Mouse (Mus musculus) forebrain, embryonic 13.5 days (tissue): Measurements from ENCODE around the gene Fbn1. TPM values are rescaled to one million over a fixed set of nuclear protein-coding genes. Genes with fewer than 3 reads are reported as not detected.

Source experiments
- ATAC-seq: fragments of 200-750 bp; cut with Nextera tagmentation; 2 replicates; pipeline ENCODE4 v1.8.0; 2017
- H3K27ac ChIP-seq: fragments of 300-500 bp; sonication (generic); 2 replicates; pipeline ENCODE4 v1.5.1; 2015; ENCODE audit warnings: inconsistent platforms, mild to moderate bottlenecking, moderate library complexity
- H3K27me3 ChIP-seq: fragments of 300-500 bp; sonication (generic); 2 replicates; pipeline ENCODE4 v1.6.1; 2015; ENCODE audit warnings: mild to moderate bottlenecking, inconsistent platforms
- H3K36me3 ChIP-seq: fragments of 300-500 bp; sonication (generic); 2 replicates; pipeline ENCODE4 v1.6.1; 2015; ENCODE audit warnings: mild to moderate bottlenecking, inconsistent platforms; ENCODE audit not compliant: poor library complexity, severe bottlenecking
- H3K4me1 ChIP-seq: fragments of 300-500 bp; sonication (generic); 2 replicates; pipeline ENCODE4 v1.6.1; 2015; ENCODE audit warnings: inconsistent platforms
- H3K4me2 ChIP-seq: fragments of 300-500 bp; sonication (generic); 2 replicates; pipeline ENCODE4 v1.6.1; 2015; ENCODE audit warnings: inconsistent platforms, mild to moderate bottlenecking, moderate library complexity
- H3K4me3 ChIP-seq: fragments of 300-500 bp; sonication (generic); 2 replicates; pipeline ENCODE4 v1.5.1; 2015; ENCODE audit warnings: mild to moderate bottlenecking, inconsistent platforms
- H3K9ac ChIP-seq: fragments of 300-500 bp; sonication (generic); 2 replicates; pipeline ENCODE4 v1.6.1; 2015; ENCODE audit warnings: mild to moderate bottlenecking, inconsistent platforms
- H3K9me3 ChIP-seq: fragments of 300-500 bp; sonication (generic); replicated peaks from 2 replicates; pipeline ENCODE4 v1.6.1; 2016; ENCODE audit warnings: inconsistent platforms
- WGBS: fragments of 180-500 bp; shearing (Covaris S2); methylation state at CpG from one replicate; pipeline ENCODE4 v1.1.7; 2015; 5-methylcytosine and 5-hydroxymethylcytosine counted together
- polyA plus RNA-seq: library from polyadenylated mRNA; unstranded; fragments of >200 nt; fragmentation: Nextera tagmentation; extraction: Ambion mirVana; gene quantifications from 2 replicates; pipeline ENCODE4 v1.2.1, GENCODE M21; 2015

Fbn1 gene
- polyA plus RNA-seq, 1 experiment from 2014 or later, result 1.8 TPM

DNA sequence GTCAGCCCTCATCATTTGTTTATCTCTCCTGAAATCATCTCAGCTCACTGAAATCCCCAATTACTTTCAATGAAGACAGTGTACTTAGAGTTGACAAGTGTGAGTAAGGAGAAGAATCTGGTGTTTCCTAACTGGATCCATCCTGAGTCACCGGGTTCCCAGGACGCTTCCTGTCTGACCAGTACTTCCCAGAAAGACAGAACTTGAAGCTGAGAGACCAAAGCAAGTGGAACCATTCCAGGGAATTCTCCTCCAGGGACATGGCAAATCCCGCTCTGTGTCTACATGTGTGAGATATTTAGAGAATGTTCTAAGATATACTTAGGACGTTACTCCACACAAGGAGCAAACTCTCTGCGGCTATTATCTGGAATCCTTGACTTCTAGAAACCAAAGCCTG lies 158.6 kb downstream of the Fbn1 start:
- H3K36me3 ChIP-seq, result peaks cover 38% of the 10 kb centered on the region
- H3K27ac ChIP-seq, result no peak overlapping the region
- no peak overlapping the region for H3K4me2 ChIP-seq
- no peak overlapping the region for H3K9ac ChIP-seq
- H3K27me3 ChIP-seq, result no peaks in the 10 kb centered on the region
- 92% methylated on average over 5 of the region's 5 CpGs for WGBS
- H3K4me3 ChIP-seq, result no peak overlapping the region
- no peaks in the 10 kb centered on the region for H3K9me3 ChIP-seq
- H3K4me1 ChIP-seq, result no peaks in the 10 kb centered on the region
- no peak for ATAC-seq

DNA sequence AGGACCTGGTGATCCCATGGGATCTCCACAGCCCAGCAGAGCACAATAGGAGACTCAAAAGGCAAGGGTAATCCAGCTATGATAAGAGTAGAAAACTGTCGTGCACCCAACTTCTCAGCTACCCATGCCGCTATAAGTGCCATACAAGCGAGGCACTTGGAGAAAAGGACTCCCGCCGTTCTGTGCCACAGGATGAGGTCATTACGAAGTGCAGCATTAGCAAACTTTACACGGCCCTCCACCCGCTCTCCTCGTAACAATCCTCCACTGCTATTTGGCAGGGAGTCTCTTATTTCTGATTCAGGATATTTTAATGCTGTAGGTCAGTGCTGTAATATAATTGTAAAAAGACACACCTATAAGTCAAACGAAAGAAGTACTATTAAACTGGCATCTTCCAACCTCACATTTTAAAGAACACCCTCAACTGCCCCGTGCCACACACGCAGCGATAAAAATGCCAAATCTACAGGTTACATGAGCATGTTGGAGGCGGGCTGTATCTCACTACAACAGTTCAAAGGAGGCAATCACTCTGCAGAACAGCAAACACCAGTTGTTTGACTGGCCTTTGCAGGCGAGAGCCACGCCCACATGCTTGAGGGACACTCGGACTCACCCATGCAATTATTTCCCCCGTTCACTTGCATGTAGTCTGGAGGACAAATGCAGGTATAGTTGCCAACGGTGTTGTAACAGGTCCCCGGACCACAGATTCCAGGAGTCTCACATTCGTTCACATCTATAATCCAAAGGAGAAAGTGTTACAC lies 165.4 kb downstream of the Fbn1 start:
- 93% methylated on average over 21 of the region's 21 CpGs for WGBS
- no peaks in the 10 kb centered on the region for H3K9me3 ChIP-seq
- H3K27ac ChIP-seq, result no peak overlapping the region
- ATAC-seq, result no peak
- no peak overlapping the region for H3K4me2 ChIP-seq
- H3K4me1 ChIP-seq, result no peaks in the 10 kb centered on the region
- no peaks in the 10 kb centered on the region for H3K27me3 ChIP-seq
- no peak overlapping the region for H3K9ac ChIP-seq
- peaks cover 48% of the 10 kb centered on the region for H3K36me3 ChIP-seq
- H3K4me3 ChIP-seq, result no peak overlapping the region

DNA sequence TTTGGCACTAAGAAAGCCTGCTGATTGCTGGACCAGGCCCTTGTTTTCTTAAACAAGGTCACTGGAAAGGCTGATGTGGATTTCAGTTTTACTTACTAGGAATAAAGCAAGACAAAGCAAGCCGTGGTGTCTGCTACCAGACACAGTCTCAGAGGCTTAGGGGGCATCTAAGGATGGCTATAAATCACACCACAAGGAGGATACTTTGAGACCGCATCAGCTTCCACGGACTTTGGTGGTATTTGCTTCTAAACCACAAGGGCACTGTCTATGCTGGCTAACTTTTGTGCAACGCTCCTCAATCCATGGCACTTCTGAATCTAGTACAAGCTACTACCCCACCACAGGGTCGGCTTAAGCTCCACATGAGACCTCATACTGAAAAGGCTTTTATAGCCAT lies 167.4 kb downstream of the Fbn1 start:
- no peaks in the 10 kb centered on the region for H3K4me1 ChIP-seq
- 91% methylated on average over 5 of the region's 5 CpGs for WGBS
- no peak overlapping the region for H3K27ac ChIP-seq
- no peak overlapping the region for H3K4me3 ChIP-seq
- no peaks in the 10 kb centered on the region for H3K27me3 ChIP-seq
- no peak overlapping the region for H3K9ac ChIP-seq
- ATAC-seq, result no peak
- peaks cover 45% of the 10 kb centered on the region for H3K36me3 ChIP-seq
- H3K4me2 ChIP-seq, result no peak overlapping the region
- no peaks in the 10 kb centered on the region for H3K9me3 ChIP-seq

DNA sequence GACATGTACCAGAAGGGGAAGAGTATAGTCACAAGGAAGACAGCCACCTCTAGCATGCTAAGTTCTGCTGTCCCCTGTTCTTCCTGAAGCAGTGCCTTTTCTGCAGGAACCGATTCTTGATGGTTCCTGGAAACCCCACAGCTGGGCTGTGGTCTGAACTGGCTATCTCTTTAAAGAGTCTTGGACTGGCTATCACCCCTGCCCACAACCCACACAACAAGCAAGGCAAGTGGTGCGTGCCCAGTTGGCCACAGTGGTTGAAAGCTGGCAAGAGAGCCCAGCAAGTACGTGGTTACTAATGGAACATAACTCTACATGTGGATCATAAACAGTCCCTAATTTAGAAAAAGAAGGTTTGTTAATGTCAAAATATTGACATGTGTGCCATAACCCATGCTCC lies 170.6 kb downstream of the Fbn1 start:
- Histone ChIP-seq H3K27ac (no peak overlapping the region), H3K36me3 (peaks cover 26% of the 10 kb centered on the region), H3K4me1 (no peaks in the 10 kb centered on the region), H3K27me3 (no peaks in the 10 kb centered on the region), H3K4me2 (no peak overlapping the region), H3K9me3 (no peaks in the 10 kb centered on the region), H3K4me3 (no peak overlapping the region), H3K9ac (no peak overlapping the region)
- ATAC-seq, result no peak
- 92% methylated on average over 3 of the region's 3 CpGs for WGBS

DNA sequence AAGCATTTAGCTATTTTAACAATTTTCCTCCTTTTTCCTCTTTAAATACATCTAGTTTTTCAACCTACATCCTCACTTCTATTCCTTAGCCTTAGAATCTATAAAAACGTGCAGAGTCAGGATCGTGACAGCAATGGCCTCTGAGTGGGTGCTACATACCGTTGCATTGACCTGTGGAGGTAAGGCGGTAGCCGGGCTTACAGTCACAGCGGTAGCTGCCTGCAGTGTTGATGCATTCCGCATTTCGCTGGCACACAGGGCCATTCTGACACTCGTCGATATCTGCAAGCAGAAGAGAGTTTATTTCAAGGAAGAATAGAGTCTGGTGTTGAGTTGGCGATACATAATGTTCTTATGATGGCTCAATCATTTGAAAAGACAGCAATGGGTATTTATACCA lies 172.6 kb downstream of the Fbn1 start:
- Histone ChIP-seq H3K9me3 (no peaks in the 10 kb centered on the region), H3K27ac (no peak overlapping the region), H3K27me3 (no peaks in the 10 kb centered on the region), H3K36me3 (peaks cover 22% of the 10 kb centered on the region), H3K9ac (no peak overlapping the region), H3K4me3 (no peak overlapping the region), H3K4me2 (no peak overlapping the region), H3K4me1 (no peaks in the 10 kb centered on the region)
- 97% methylated on average over 11 of the region's 11 CpGs for WGBS
- ATAC-seq, result no peak

DNA sequence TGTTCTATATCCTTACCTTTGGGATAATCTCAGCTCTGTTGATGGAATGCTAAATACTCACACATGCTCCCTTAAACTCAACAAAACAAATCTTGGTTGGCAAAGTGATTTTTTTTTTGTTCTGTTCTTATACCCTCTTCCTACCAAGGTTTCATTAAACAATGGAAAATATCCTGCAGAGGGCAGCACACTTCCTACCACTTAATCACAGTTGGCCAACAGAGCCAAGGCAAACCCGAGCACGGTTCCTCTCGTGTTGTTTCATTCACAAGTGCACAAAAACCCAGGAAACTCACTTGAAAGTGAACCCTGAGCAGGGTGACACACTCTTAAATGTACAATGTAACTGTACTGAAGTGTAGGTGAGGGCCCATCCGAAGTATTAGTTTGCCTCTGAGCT lies 173.6 kb downstream of the Fbn1 start:
- Histone ChIP-seq H3K4me2 (no peak overlapping the region), H3K27me3 (no peaks in the 10 kb centered on the region), H3K36me3 (peaks cover 22% of the 10 kb centered on the region), H3K4me3 (no peak overlapping the region), H3K27ac (no peak overlapping the region), H3K9ac (no peak overlapping the region), H3K4me1 (no peaks in the 10 kb centered on the region), H3K9me3 (no peaks in the 10 kb centered on the region)
- WGBS, result 86% methylated on average over 4 of the region's 4 CpGs
- no peak for ATAC-seq

DNA sequence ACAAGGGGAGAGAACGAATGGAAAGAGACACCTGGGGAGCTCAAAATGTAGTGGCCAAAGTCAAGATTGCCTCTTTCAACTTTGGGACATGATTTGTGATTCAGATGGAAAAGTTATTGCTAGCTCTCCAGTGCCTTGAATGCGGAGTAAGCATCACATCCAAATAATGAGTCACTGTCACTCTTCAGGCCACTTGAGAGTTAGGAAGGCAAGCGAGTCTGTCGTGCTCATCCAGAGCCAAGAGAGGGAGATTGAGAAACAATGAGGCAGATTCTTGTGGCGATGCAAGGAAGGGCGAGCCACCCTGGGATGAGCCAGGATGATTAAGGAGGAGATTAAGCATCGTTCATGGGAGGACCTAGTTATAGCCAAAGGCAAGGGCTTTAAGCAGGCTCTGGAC lies 176.2 kb downstream of the Fbn1 start:
- Histone ChIP-seq H3K4me1 (no peaks in the 10 kb centered on the region), H3K36me3 (peaks cover 12% of the 10 kb centered on the region), H3K9me3 (no peaks in the 10 kb centered on the region), H3K27ac (no peak overlapping the region), H3K9ac (no peak overlapping the region), H3K4me2 (no peak overlapping the region), H3K4me3 (no peak overlapping the region), H3K27me3 (no peaks in the 10 kb centered on the region)
- 87% methylated on average over 7 of the region's 7 CpGs for WGBS
- no peak for ATAC-seq

DNA sequence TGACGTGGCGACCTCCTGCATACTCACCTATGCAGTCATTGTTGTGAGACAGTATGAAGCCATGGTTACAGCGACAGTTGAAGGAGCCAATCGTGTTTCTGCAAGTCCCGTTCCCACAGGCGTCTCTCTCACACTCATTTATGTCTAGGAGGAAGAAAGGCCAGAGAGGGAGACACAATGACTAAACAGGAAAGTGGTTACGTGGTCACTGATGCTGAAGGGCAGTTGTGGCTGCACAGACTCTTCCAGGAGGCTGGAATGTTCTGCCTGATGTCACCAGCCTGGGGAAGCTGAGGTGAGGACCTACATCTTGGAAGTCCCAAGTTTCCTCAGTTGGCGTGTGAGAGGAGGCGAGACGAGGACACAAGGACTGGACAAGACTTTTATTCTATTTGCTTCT lies 177.3 kb downstream of the Fbn1 start:
- Histone ChIP-seq H3K4me1 (no peaks in the 10 kb centered on the region), H3K4me2 (no peak overlapping the region), H3K27me3 (no peaks in the 10 kb centered on the region), H3K9ac (no peak overlapping the region), H3K9me3 (no peaks in the 10 kb centered on the region), H3K4me3 (no peak overlapping the region), H3K36me3 (peaks cover 6% of the 10 kb centered on the region; the same call in 1 of the 2 replicates), H3K27ac (no peak overlapping the region)
- WGBS, result 95% methylated on average over 10 of the region's 10 CpGs
- ATAC-seq, result no peak

DNA sequence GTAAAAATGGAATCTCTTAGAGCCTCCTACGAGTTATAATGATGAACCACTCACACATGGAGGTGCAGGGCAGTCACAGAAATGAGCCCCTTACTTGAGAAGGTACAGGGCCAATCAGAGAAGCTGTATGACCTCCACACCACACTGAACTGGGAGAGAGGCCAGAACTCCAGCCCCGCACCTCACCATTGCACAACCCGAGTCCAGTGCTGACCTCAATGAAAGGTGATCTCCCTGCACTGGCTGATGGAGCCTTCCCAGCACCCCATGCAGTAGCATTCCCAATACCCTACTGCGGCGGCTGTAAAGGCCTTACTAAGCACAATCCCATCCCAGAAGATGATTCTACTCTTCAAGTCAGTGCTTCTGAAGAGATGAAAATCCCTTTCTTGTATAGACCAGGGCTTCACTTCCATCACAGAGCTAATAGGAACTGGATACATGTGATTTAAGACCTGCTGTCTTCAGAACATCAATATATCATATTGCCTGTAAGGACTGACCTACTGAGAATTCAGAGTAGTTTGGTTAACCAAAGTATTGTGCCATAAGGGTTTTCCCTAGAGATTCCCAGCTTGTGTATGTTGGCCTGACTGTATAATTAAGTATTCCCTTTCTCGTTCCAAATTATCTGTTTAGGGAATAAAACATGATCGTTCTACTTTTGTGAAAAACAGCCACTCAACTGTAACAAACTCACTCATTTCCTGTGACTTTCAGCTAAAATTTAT lies 182.5 kb downstream of the Fbn1 start:
- Histone ChIP-seq H3K4me1 (no peaks in the 10 kb centered on the region), H3K36me3 (peaks cover 7% of the 10 kb centered on the region), H3K9ac (no peak overlapping the region), H3K27ac (no peak overlapping the region), H3K27me3 (no peaks in the 10 kb centered on the region), H3K4me2 (no peak overlapping the region), H3K9me3 (no peaks in the 10 kb centered on the region), H3K4me3 (no peak overlapping the region)
- ATAC-seq, result no peak
- WGBS, result 86% methylated on average over 7 of the region's 7 CpGs

DNA sequence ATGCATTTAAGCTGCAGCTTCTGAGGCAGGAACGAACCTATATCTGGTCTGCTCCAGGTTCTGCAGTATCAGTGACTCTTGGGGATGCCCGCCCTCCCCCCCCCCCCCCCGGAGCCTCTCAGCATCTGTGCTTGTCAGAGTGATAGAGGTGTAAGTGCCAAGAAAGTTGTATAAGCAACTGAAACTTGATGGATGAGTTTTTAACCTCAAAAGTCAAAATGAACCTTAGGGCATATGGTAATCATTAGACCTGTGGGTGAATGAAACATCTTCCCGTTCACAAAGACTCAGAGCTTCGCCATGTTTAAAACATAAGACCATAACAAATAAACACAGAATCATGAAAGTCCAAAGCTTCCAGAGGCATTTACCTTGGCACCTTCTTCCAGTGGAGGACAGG lies 183.3 kb downstream of the Fbn1 start:
- Histone ChIP-seq H3K27ac (no peak overlapping the region), H3K4me1 (no peaks in the 10 kb centered on the region), H3K27me3 (no peaks in the 10 kb centered on the region), H3K4me3 (no peak overlapping the region), H3K9ac (no peak overlapping the region), H3K4me2 (no peak overlapping the region), H3K36me3 (peaks cover 7% of the 10 kb centered on the region), H3K9me3 (no peaks in the 10 kb centered on the region)
- 91% methylated on average over 5 of the region's 5 CpGs for WGBS
- no peak for ATAC-seq

DNA sequence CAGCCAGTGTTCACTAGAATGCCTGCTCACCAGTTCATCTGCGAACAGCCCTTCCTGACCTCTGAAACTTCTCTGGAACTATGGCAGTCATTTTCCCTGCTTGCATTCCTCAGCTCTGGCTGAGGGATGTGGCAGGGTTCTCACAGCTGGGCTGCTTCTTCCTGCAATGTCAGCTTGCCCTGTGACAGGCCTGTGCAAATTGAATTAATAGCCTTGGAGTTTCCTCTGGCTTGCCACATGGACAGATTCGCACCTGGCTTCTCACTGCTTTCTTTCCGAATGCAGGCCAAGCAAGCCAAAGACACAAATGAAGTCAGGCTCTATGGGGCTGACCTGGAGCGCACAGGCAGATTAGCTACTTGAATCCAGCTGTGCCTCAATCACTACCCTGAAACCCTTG lies 184.4 kb downstream of the Fbn1 start:
- no peak overlapping the region for H3K4me2 ChIP-seq
- H3K4me1 ChIP-seq, result no peaks in the 10 kb centered on the region
- H3K36me3 ChIP-seq, result peaks cover 7% of the 10 kb centered on the region
- H3K4me3 ChIP-seq, result no peak overlapping the region
- no peaks in the 10 kb centered on the region for H3K9me3 ChIP-seq
- ATAC-seq, result no peak
- no peak overlapping the region for H3K27ac ChIP-seq
- 69% methylated on average over 4 of the region's 4 CpGs for WGBS
- H3K27me3 ChIP-seq, result no peaks in the 10 kb centered on the region
- H3K9ac ChIP-seq, result no peak overlapping the region

DNA sequence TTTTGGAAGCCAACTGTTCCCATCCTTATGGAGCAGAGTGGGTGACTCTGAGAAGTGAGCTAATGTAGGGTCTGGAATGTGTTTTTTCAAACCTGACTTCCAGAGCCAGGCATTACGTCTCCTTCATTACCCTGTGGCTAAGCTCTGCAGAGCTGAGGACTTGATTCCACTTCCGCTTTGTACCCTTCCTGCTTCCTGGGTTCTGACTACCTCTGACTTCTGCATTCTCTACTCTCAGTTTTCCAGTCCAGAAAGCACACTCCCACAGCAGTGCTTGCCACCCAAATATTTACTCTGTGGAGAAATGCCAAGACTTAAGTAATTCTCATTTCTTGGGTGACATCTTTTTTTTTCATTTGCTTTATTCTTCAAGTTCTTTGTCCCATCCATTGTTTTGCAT lies 185.2 kb downstream of the Fbn1 start:
- H3K27ac ChIP-seq, result no peak overlapping the region
- H3K9ac ChIP-seq, result no peak overlapping the region
- WGBS, result 88% methylated on average over 2 of the region's 2 CpGs
- ATAC-seq, result no peak
- no peaks in the 10 kb centered on the region for H3K27me3 ChIP-seq
- no peaks in the 10 kb centered on the region for H3K9me3 ChIP-seq
- no peaks in the 10 kb centered on the region for H3K4me1 ChIP-seq
- H3K36me3 ChIP-seq, result peaks cover 11% of the 10 kb centered on the region
- H3K4me2 ChIP-seq, result no peak overlapping the region
- no peak overlapping the region for H3K4me3 ChIP-seq

DNA sequence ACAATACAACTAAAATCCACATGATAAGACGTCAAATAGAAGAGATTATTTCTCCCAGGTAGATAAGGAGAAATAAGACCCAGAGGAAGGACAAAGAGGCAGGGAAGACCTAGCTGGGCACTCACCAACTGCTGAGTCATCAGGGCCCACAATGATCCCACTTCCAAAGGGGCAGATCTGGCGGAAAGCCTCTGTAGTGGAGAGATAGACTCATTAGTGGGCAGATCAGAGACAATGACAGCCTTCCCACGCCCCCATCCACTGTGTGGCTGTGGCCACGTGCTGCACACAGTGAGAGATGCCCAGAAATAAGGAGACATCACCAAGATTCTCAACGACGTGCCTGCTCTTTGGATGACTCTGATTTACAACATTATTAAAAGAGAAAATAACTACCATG lies 186.7 kb downstream of the Fbn1 start:
- no peak overlapping the region for H3K9ac ChIP-seq
- H3K36me3 ChIP-seq, result peaks cover 19% of the 10 kb centered on the region
- H3K9me3 ChIP-seq, result no peaks in the 10 kb centered on the region
- no peak overlapping the region for H3K4me2 ChIP-seq
- H3K27ac ChIP-seq, result no peak overlapping the region
- no peak overlapping the region for H3K4me3 ChIP-seq
- no peaks in the 10 kb centered on the region for H3K4me1 ChIP-seq
- no peaks in the 10 kb centered on the region for H3K27me3 ChIP-seq
- ATAC-seq, result no peak
- WGBS, result 71% methylated on average over 6 of the region's 6 CpGs
